Mouse (Mus musculus): Measurements from ENCODE around the gene 1300017J02Rik.

DNA sequence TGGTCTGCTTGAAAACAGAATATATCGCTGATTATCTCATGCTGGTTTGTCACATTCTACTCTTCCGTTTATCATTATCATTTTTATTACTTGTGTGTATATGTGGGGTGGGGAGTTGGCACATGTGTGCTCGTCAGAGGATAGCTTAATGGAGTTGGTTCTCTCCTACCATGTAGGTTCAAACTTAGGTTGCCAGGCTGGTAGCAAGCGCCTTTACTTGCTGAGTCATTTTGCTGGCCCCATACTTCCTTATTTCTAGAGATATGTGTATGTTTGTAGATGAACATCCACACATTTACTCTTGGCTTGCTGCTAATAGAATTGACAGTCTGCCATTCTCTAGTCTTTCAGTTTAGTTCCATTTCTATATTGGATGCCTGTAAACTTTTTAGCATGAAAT, 42.2 kb upstream of the 1300017J02Rik start:
- TF ChIP-seq CTCF (conservative IDR thresholded peaks at IDR 0.05; ENCODE audit: low read length) (no peak), NANOG (IDR thresholded peaks at IDR 0.05; ENCODE audit: borderline replicate concordance, low read length) (no peak), POU5F1 (IDR thresholded peaks at IDR 0.05; ENCODE audit: borderline replicate concordance, low read length) (no peak)
